9 mouse cellular contexts compared by ENCODE assay signal in the genomic region with DNA sequence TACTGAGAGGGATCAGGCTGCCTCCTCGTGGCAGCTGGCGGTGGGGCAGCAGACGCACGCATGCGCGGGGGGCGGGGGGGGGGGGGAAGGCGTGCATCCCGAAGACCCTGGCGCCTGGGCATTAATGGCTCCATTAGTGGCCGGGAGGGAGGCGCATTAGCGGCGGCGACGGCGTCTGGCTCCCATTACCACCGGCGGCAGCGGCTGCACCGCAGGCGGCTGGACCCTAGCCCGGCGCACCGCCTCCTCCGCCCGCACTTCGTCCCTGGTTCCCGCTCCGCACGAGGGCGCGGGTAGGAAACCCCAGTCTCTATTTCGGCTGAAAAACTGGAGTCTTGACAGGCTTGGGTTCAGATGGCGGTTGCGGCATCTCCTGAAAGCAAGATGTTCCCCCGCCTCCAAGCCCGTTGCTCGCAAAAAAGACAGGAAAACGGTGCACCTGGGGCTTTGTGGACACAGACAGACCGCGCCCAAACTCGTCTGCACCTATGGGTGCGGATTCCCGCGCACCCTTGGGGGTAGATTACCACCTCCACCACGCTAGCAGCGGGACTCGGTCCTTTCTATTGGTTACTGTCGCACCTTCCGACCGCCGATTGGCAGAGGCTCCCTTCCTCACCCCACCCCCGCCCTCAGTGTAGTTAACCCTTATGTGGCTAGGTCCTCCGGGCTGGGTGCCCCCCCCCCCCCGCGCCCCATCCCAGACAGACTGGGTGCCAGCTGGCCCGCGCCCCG. TPM values are rescaled to one million over a fixed set of nuclear protein-coding genes. Genes with fewer than 3 reads are reported as not detected.
DNase-seq lines count a peak whose midpoint lies in the region; ATAC-seq and TF ChIP-seq lines count a peak whose summit lies in the region.
"Had no signal": no experiment of that assay in that cellular context is flagged by ENCODE, and none has a peak within 500 bp of the region (broad histone marks: within the 10 kb centered on the region; RNA-seq: fewer than 3 reads in every experiment).

No protein-coding gene starts in this region.

- H3ac ChIP-seq in C2C12 (ENCODE audit: control insufficient read depth, insufficient read length, low read depth) = peak overlapping the region; percentile 75
- peak overlapping the region; percentile 57 for H3ac ChIP-seq in myocyte (ENCODE audit: control insufficient read depth, insufficient read length)

- peaks cover 43 to 66% of the 10 kb centered on the region in 2 experiments for H3K4me1 ChIP-seq in heart, embryonic 14.5 days (ENCODE audit: control insufficient read depth in 2 of 2, insufficient read depth in 2 of 2, low read length in 2 of 2)
- peaks cover 65% of the 10 kb centered on the region for H3K4me1 ChIP-seq in liver, embryonic 11.5 days (replicated peaks; ENCODE audit: control insufficient read depth, insufficient read depth, low read length)

- peak overlapping the region; percentile 99 for H3K27ac ChIP-seq in heart, embryonic 14.5 days (replicated peaks in 1 of 2; ENCODE audit: control insufficient read depth in 1 of 2, insufficient read depth in 1 of 2, low read depth in 2 of 2, low read length in 2 of 2)
- H3K27ac ChIP-seq in liver, embryonic 11.5 days (ENCODE audit: low read depth, low read length) = peak overlapping the region; percentile 95

- H3K79me2 ChIP-seq in C2C12 (ENCODE audit: control insufficient read depth, insufficient read depth) (peaks cover 15% of the 10 kb centered on the region), myocyte (ENCODE audit: control insufficient read depth, insufficient read depth) (peaks cover 17% of the 10 kb centered on the region)

- peak; percentile 32 for TF ChIP-seq CTCF in C2C12 (IDR thresholded peaks at IDR 0.05; ENCODE audit: control insufficient read depth, insufficient read depth, insufficient read length)

- peak; percentile 97 for DNase-seq in brain, adult 2 months (ENCODE audit: low read depth, low spot score)
- peak; percentile 87 for DNase-seq in kidney, postnatal 10 days
- DNase-seq in liver, embryonic 11.5 days (ENCODE audit: low spot score) = peak; percentile 88
- DNase-seq in spleen, postnatal 36 days (ENCODE audit: low spot score in 2 of 2) = peak; percentile 93 to 94

- peak overlapping the region; percentile 80 for H3K9ac ChIP-seq in heart, embryonic 14.5 days (ENCODE audit: low read length)
- peak overlapping the region; percentile 72 for H3K9ac ChIP-seq in liver, embryonic 11.5 days (ENCODE audit: low read depth, low read length)

- peak overlapping the region; percentile 36 for H3K4me3 ChIP-seq in C2C12 (ENCODE audit: insufficient read depth, poor library complexity, severe bottlenecking)
- H3K4me3 ChIP-seq in heart, embryonic 14.5 days (ENCODE audit: control insufficient read depth in 1 of 2, insufficient read depth in 1 of 2, low read depth in 1 of 2, low read length in 2 of 2) = peak overlapping the region; percentile 72 to 84
- H3K4me3 ChIP-seq in liver, embryonic 11.5 days (ENCODE audit: low read depth, low read length) = peak overlapping the region; percentile 62
- H3K4me3 ChIP-seq in myocyte = peak overlapping the region; percentile 37

- 1% methylated on average over 51 of the region's 60 CpGs for WGBS in heart, embryonic 14.5 days
- under 1% methylated on average over 55 of the region's 60 CpGs for WGBS in liver, embryonic 11.5 days

- no peaks in the 10 kb centered on the region for H3K27me3 ChIP-seq in C2C12 (ENCODE audit: control insufficient read depth, insufficient read depth, insufficient read length)
- no peaks in the 10 kb centered on the region for H3K27me3 ChIP-seq in heart, embryonic 14.5 days (ENCODE audit: control insufficient read depth, insufficient read depth, low read length)
- H3K27me3 ChIP-seq in liver, embryonic 11.5 days (replicated peaks; ENCODE audit: control insufficient read depth, insufficient read depth, low read length) = no peaks in the 10 kb centered on the region
- no peaks in the 10 kb centered on the region for H3K27me3 ChIP-seq in myocyte (ENCODE audit: control insufficient read depth, insufficient read depth, insufficient read length)

- peak; percentile 62 for TF ChIP-seq POLR2A in myocyte (IDR thresholded peaks at IDR 0.05; ENCODE audit: insufficient read length, low read depth)

- peaks cover 10% of the 10 kb centered on the region for H3K79me3 ChIP-seq in C2C12 (ENCODE audit: low read depth)

- H3K9me3 ChIP-seq in heart, embryonic 14.5 days (ENCODE audit: control insufficient read depth, low read length) = no peaks in the 10 kb centered on the region
- H3K9me3 ChIP-seq in liver, embryonic 11.5 days (ENCODE audit: control insufficient read depth, low read length) = no peaks in the 10 kb centered on the region

- H3K36me3 ChIP-seq in C2C12 (ENCODE audit: control insufficient read depth, insufficient read depth) (no peaks in the 10 kb centered on the region), myocyte (ENCODE audit: control insufficient read depth, insufficient read depth) (no peaks in the 10 kb centered on the region)
- peaks cover 15% of the 10 kb centered on the region for H3K36me3 ChIP-seq in heart, embryonic 14.5 days (ENCODE audit: control insufficient read depth, insufficient read depth, low read length)
- peaks cover 3% of the 10 kb centered on the region; the same call in 1 of the 2 replicates for H3K36me3 ChIP-seq in liver, embryonic 11.5 days (ENCODE audit: control insufficient read depth, insufficient read depth, low read length)

- peak overlapping the region; percentile 90 for H3K4me2 ChIP-seq in heart, embryonic 14.5 days (ENCODE audit: low read length)
- peak overlapping the region; percentile 87 for H3K4me2 ChIP-seq in liver, embryonic 11.5 days
- H3K4me2 ChIP-seq in myocyte (ENCODE audit: low read depth) = peak overlapping the region; percentile 82

- peak; percentile 50 for ATAC-seq in erythroblast, adult 5-6 weeks (replicated peaks; ENCODE audit: low FRiP score, poor library complexity, severe bottlenecking)
- peak; percentile 34 for ATAC-seq in heart, embryonic 14.5 days (ENCODE audit: insufficient number of reproducible peaks, insufficient read depth, low FRiP score, low read depth)
- peak; percentile 69 for ATAC-seq in liver, embryonic 11.5 days (replicated peaks; ENCODE audit: low FRiP score)

TF ChIP-seq in C2C12, 6 proteins besides CTCF, POLR2A, EP300 and RAD21:
- TF ChIP-seq FOSL1 (IDR thresholded peaks at IDR 0.05; ENCODE audit: insufficient read depth, low read length, poor library complexity, severe bottlenecking) = no peak
- TF ChIP-seq MAX (IDR thresholded peaks at IDR 0.05) = no peak
- TF ChIP-seq USF1 (IDR thresholded peaks at IDR 0.05; ENCODE audit: low read depth) = no peak
- no peak for TF ChIP-seq MYOG (IDR thresholded peaks at IDR 0.05; ENCODE audit: control insufficient read depth, extremely low read depth, insufficient read length)
- TF ChIP-seq MYOD1 (IDR thresholded peaks at IDR 0.05; ENCODE audit: control insufficient read depth, insufficient read length, low read depth) = no peak
- no peak for TF ChIP-seq CEBPB (IDR thresholded peaks at IDR 0.05; ENCODE audit: low read depth)

TF ChIP-seq in myocyte, 11 proteins besides CTCF, POLR2A, EP300 and RAD21:
- TF ChIP-seq MYOD1 (IDR thresholded peaks at IDR 0.05; ENCODE audit: control insufficient read depth in 1 of 3, insufficient read length in 2 of 3, low read depth in 2 of 3) (peak in 1 of 3 experiments; percentile 55), TCF12 (IDR thresholded peaks at IDR 0.05; ENCODE audit: insufficient read depth, poor library complexity, severe bottlenecking) (no peak), POLR2AphosphoS2 (IDR thresholded peaks at IDR 0.05; ENCODE audit: insufficient read length, low read depth) (peak; percentile 28), E2F4 (IDR thresholded peaks at IDR 0.05; ENCODE audit: insufficient read depth) (peak; percentile 31)

RNA-seq across cellular contexts. Expression of gene Cic, which starts 11.0 kb away (rescaled TPM):
- 79.5 TPM for polyA plus RNA-seq in C2C12 (2012; fragmentation: generic; extraction: Trizol)
- 60.2 and 77.4 TPM in 2 replicates for total RNA-seq in erythroblast, adult 5-6 weeks (2015; ENCODE audit: low replicate concordance)
- 15.3 and 26.6 TPM in 2 replicates for total RNA-seq in erythroblast, adult 5-6 weeks (2017; ENCODE audit: low replicate concordance)
- 25.4 and 28.4 TPM in 2 replicates for polyA plus RNA-seq in heart, embryonic 14.5 days (2014; fragmentation: Nextera tagmentation; extraction: Ambion mirVana)
- polyA plus RNA-seq in liver, embryonic 11.5 days (2014; fragmentation: Nextera tagmentation; extraction: Ambion mirVana) = 21.6 and 25.2 TPM in 2 replicates
- 65.8 TPM for polyA plus RNA-seq in myocyte (2012; fragmentation: generic; extraction: Trizol)

RNA-seq across cellular contexts. Expression of gene Pafah1b3, which starts 19.3 kb away (rescaled TPM):
- polyA plus RNA-seq in C2C12 (2012; fragmentation: generic; extraction: Trizol) = 90.8 TPM
- total RNA-seq in erythroblast, adult 5-6 weeks (2015; ENCODE audit: low replicate concordance) = 1.9 and 2.9 TPM in 2 replicates
- 0.98 TPM in 1 of 2 replicates, not detected in the other for total RNA-seq in erythroblast, adult 5-6 weeks (2017; ENCODE audit: low replicate concordance)
- polyA plus RNA-seq in heart, embryonic 14.5 days (2014; fragmentation: Nextera tagmentation; extraction: Ambion mirVana) = 130 and 142 TPM in 2 replicates
- polyA plus RNA-seq in liver, embryonic 11.5 days (2014; fragmentation: Nextera tagmentation; extraction: Ambion mirVana) = 104 and 106 TPM in 2 replicates
- polyA plus RNA-seq in myocyte (2012; fragmentation: generic; extraction: Trizol) = 54.0 TPM

RNA-seq across cellular contexts. Expression of gene Prr19, which starts 22.7 kb away (rescaled TPM):
- not detected for polyA plus RNA-seq in C2C12 (2012; fragmentation: generic; extraction: Trizol)
- total RNA-seq in erythroblast, adult 5-6 weeks (2015; ENCODE audit: low replicate concordance) = not detected in 2 replicates
- total RNA-seq in erythroblast, adult 5-6 weeks (2017; ENCODE audit: low replicate concordance) = not detected in 2 replicates
- 0.16 TPM in 1 of 2 replicates, not detected in the other for polyA plus RNA-seq in heart, embryonic 14.5 days (2014; fragmentation: Nextera tagmentation; extraction: Ambion mirVana)
- 0.32 and 0.68 TPM in 2 replicates for polyA plus RNA-seq in liver, embryonic 11.5 days (2014; fragmentation: Nextera tagmentation; extraction: Ambion mirVana)
- not detected for polyA plus RNA-seq in myocyte (2012; fragmentation: generic; extraction: Trizol)
- total RNA-seq: adrenal gland, postnatal 4 days had no signal

RNA-seq across cellular contexts. Expression of gene Tmem145, which starts 27.4 kb away (rescaled TPM):
- 0.13 TPM for polyA plus RNA-seq in C2C12 (2012; fragmentation: generic; extraction: Trizol)
- total RNA-seq in erythroblast, adult 5-6 weeks (2015; ENCODE audit: low replicate concordance) = not detected in 2 replicates
- total RNA-seq in erythroblast, adult 5-6 weeks (2017; ENCODE audit: low replicate concordance) = not detected in 2 replicates
- 0.30 TPM in 1 of 2 replicates, not detected in the other for polyA plus RNA-seq in heart, embryonic 14.5 days (2014; fragmentation: Nextera tagmentation; extraction: Ambion mirVana)
- 0.16 and 0.32 TPM in 2 replicates for polyA plus RNA-seq in liver, embryonic 11.5 days (2014; fragmentation: Nextera tagmentation; extraction: Ambion mirVana)
- polyA plus RNA-seq in myocyte (2012; fragmentation: generic; extraction: Trizol) = 0.02 TPM

RNA-seq across cellular contexts. Expression of gene Erf, which starts 27.9 kb away (rescaled TPM):
- 61.8 TPM for polyA plus RNA-seq in C2C12 (2012; fragmentation: generic; extraction: Trizol)
- 3.3 and 3.6 TPM in 2 replicates for total RNA-seq in erythroblast, adult 5-6 weeks (2015; ENCODE audit: low replicate concordance)
- total RNA-seq in erythroblast, adult 5-6 weeks (2017; ENCODE audit: low replicate concordance) = 2.4 and 2.6 TPM in 2 replicates
- polyA plus RNA-seq in heart, embryonic 14.5 days (2014; fragmentation: Nextera tagmentation; extraction: Ambion mirVana) = 14.4 and 17.4 TPM in 2 replicates
- polyA plus RNA-seq in liver, embryonic 11.5 days (2014; fragmentation: Nextera tagmentation; extraction: Ambion mirVana) = 13.8 and 16.4 TPM in 2 replicates
- 42.5 TPM for polyA plus RNA-seq in myocyte (2012; fragmentation: generic; extraction: Trizol)

Comparison
In these comparisons a context has a peak if more than half of its experiments do, and no peak if none do; other contexts are left out.
1. Peak in every context shown above with its lines: DNase-seq, ATAC-seq, H3K4me3 ChIP-seq and H3K27ac ChIP-seq.